Mouse (Mus musculus) activated CD4-positive, CD25-positive, alpha-beta regulatory T cell, adult 9 weeks (primary cell): ENCODE results near the gene Tnpo1. TPM values are rescaled to one million over a fixed set of nuclear protein-coding genes. Genes with fewer than 3 reads are reported as not detected.

ENCODE experiments used
- polyA plus RNA-seq: library from polyadenylated mRNA; unstranded; fragments of 100-300 nt; shearing (Covaris generic); gene quantifications from one replicate; pipeline ENCODE4 v1.2.1, GENCODE M21; 2017

Tnpo1 gene
- 72.8 TPM for polyA plus RNA-seq

DNA sequence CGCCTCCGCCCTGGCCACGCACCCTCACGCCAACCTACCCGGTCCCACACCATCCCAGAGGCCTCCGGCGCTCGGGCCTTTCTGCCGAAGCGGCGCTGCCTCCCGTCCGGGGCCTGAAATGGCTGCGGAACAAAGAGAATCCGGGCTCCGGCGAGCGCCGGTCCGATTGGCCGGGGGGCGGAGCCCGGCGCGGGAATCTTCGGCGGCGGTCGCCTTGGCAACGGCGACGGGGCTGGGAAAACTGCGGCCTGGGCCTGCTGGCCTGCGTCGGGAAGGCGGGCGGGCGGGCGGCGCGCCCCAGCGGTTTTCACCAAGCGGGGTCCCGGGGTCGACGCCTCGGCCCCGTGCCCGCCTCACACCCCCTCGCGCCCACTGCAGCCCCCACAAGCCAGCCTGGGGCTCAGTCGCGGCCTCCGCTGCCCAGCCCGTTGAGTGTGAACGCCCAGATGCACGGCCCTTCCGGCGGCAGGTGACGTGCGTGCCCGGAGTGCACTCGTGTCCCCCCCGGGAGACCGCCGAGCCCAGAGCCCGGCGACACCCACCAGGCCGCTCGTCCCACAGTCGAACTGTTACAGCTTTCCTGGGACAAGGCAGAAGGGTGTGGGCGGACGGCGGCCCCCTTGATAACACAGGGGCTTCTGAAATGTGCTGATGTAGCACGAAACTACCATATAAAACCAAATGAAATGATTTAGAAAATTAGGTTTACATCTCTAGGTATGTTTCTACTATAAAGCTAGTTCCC lies at the start of gene Tnpo1:
Gene Tnpo1 (minus strand): TSS at position 172 of the 745 bp plus-strand sequence.

DNA sequence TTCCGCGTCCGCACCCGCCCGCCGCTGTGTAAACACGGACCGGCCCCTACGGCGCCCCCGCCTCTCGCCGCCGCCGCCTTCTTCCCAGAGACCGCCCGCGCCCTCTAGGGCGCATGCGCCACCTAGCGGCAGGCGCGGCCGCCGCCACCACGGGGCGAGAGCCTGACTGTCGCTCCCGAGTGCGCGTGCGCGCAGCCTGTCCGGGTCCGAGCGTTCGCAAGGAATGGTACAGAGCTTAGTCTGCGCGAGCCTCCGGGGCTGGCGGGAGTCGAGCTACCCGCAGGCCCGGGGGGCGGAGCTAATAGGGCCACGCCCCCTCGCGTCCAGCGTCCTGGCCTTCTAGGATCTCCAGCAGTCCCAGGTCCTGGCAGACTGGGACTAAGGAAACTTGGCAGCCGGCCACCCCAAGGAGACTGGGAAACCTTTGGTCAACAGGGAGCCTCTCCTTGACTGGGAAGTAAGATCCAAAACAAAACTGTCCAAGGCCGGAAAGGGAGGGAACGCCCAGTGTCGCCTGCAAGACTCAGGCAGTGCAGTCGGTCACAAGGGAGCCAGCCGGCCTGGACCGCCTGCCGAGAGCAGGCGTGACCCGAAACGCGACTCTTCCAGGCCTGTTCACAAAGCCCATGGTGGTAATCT lies 110.9 kb downstream of the Tnpo1 start, which contains the start of gene Fcho2:
Gene Fcho2 (minus strand): TSS at position 303 of the 639 bp plus-strand sequence.

Other genes starting within 250 kb of the Tnpo1 start
- gene Tmem171, start 231.6 kb downstream of the Tnpo1 start, polyA plus RNA-seq, result not detected
- gene Fcho2, start 110.9 kb downstream of the Tnpo1 start, polyA plus RNA-seq, result 49.0 TPM
- gene 1700024P04Rik, start 58.2 kb upstream of the Tnpo1 start, polyA plus RNA-seq, result not detected